Mouse (Mus musculus) mouse embryonic stem cell (cell line): ENCODE measurements around the gene Ehbp1.

Experiments
- in situ Hi-C, 2 experiments: fragments of 300-500 bp; cut with MboI; formaldehyde crosslinking; loops; 1 replicate in 1 of 2; 3 replicates in 1 of 2; pipeline ENCODE4 v1.14.3; 2019 to 2020; ENCODE audit warnings: low sequenced_read_pairs in 2 of 2, low pct_unique_long_range_greater_than_20kb in 1 of 2, mixed read lengths in 1 of 2; ENCODE audit not compliant: unreplicated experiment in 1 of 2

Gene Ehbp1

DNA sequence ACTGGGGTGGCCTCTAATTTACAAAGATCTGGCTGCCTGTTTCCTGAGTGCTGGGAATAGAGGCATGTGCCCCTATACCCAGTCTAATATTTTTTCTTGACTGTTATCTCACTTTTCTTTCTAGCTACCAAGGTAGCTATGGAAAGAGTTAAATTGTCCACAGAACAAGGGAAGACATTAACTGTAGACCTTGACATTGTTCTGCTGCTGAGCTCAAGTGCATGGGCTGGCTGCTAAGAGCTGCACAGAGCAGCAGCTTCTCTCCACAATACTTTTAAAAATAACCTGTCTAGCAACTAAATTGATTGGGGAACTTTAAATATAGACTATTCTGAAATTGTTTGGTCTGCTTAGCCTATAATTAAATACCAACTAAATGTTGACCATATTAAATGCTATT, 52.9 kb downstream of the Ehbp1 start:
- in situ Hi-C loops: no loop called here

DNA sequence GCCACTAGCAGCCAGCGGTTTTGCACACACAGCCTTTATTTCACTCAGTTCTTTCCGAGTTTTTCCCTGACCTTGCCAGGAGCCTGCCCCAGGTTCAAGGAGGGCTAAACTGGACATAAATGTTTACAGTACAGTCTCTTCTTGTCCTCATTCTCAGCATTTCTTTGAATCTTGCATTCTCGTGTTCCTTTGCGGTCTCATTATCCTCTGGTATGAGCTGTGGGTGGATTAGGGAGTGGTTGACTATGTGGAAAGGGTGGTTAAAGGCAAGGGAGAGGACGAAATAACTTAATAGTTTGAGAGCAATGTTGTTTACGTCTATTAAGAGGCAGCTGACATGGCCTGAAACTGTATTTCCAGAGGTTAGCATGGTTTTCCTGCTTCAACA, 54.6 kb downstream of the Ehbp1 start:
- in situ Hi-C loops: no loop called here

DNA sequence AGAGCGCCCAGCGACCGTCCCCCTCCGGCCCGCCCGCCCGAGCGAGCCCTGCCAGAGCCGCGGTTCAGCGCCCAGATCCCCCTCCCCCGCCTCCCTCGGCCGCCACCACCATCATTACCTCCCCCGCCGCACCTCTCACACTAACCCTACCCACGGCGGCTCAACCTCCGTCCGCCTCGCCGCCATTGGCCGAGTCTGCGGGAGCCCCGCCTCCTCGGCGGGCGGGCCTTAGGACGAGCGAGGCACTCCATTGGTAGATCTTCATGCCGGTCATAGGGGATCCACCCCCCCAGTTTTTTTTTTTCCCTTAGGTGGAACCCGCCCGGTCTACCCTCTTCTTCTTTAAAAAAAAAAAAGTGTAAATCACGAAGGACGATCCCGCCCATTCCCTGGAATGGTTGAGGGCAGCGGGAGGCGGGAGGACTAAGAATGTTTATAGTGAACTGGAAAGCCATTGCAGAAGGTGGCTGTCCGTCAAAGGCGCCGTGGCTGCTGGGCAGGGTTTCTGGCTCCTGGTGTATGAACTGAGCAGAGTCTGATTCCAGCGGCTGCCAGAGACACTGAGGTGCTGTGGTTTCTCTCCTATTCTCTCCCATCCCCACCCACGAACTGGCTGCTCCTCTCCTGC, 55.1 kb downstream of the Ehbp1 start:
- in situ Hi-C loops: no loop called here

DNA sequence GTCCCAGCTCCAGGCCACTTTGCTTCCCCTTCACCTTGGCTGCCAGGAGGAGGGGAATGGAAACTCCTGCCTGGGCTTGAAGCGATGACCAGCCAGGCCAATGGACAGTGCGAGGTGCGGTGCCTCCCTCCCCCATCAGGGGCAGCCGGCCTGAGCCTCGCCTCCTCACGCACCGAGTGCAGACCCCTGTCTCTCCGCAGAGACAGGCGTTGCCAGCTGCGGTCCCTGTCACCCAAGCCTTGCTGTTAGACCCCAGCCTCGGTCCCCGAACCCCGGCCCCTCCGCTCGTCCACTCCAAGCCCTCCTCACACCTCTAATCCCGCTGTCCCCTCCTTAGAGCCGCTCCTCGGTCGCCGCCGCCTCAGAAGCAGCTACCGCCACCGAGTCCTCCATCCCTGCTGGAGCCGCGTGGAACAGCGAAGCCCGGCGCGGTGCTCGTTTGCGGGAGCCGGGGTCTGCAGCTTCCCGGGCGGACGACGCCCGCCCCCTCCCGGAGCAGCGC, 55.7 kb downstream of the Ehbp1 start:
- in situ Hi-C loops: no loop called here

DNA sequence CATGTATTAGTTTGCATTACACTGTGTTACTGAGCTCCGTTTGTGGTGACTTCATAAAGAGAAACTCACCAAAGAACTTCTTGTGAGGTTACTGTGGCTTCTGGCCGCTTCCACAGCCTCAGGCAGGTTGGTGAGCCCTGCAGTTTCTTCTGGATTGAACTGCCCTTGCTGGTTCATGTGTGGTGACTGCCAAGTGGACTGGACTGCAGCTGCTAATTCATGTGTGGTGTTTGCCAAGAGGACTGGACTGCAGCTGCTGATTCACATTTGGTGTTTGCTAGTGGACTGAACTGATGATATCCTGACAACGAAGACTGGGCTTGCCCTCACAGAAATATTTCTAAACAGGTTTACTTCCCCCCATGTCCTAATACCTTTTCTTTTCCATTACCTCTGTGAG, 65.4 kb downstream of the Ehbp1 start:
- in situ Hi-C loops: no loop called here

DNA sequence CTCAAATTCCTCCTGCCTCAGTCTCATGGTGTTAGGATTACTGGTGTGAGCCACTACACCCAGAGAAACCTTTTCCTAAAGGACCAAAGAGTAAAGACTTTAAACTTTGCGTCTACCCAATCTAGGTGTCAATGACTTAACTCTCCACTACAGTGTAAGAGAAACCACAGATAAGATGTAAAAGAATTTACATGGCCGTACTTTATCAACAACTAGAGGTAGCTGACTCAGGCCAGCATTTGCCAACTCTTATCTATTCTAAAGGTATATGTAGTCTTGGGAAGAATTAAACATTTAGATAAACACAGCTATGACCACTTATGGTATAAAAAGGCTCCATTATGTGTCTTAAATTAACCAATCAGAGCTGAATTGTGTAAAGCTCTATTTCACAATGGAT, 67.9 kb downstream of the Ehbp1 start:
- in situ Hi-C loops: no loop called here

DNA sequence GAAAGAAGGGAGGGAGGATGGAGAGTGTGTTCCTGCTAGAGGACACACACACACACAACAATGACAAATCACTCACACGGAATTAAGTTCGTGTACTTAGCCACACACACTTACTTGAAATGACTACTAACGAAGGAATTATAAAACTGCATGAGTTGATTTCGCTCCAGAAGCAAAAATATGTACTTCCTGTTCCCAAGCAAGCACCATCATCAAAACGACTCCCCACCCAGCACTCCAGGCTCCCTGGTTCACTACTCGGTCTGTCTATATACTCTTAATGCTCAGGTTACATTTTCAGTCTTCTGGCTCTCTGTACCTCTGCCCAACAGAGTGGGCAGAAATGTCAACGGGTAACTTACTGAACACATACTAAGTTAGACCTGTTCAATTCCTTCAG, 68.7 kb downstream of the Ehbp1 start:
- in situ Hi-C loops: no loop called here

DNA sequence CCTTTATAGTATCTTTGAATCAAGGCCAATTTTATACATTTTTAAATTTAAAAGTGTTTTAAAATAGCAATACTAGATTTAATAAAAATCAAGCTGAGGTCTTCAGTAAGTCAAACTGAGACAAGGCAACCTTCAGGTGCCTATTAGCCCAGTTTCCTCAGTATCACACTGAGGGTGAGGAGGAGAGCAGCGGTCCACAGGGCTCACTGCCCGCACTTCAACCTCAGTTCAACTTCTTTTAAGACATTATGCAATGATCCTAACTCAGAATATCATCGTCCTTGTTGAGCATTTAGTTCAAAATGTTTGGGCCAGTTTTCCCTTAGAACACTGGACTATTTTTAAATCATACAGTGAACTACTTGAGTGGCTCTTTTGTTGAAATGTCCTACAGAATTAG, 70.2 kb downstream of the Ehbp1 start:
- in situ Hi-C loops: no loop called here

DNA sequence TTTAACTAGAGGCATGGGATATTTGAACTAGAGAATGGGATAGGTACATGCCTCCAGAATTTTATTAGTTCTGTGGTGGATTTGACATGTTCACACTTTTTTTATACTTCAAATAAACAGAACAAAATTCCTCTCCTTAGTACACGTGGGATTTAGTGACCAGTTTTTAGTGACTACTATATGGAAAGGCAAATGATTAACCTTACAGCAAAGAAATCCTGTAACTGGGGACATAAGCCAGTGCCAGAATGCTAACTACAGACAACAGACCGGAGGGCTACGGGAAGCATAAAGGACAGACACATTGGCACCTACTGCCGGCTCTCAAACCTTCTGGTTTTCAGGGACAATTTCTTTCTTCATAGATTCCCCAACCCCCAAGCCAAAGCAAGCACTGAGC, 72.4 kb downstream of the Ehbp1 start:
- in situ Hi-C loops: no loop called here

DNA sequence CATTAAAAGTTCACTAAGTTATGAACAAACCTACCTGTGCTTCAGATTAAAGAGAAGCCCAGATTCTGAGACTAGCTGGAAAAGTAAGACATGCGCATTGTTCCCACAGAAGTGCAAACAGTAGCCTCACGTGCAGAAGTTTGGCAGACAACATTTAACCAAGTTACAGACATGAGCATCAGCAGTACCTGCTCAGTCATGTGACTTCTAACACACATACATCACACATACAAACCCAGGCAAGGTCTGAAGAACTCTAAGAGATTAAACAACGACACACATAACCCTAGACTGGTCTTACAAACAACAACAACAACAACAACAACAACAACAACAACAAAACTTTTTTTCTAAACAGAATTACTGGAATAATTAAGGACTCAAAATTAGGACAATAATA, 72.9 kb downstream of the Ehbp1 start:
- in situ Hi-C loops: no loop called here

DNA sequence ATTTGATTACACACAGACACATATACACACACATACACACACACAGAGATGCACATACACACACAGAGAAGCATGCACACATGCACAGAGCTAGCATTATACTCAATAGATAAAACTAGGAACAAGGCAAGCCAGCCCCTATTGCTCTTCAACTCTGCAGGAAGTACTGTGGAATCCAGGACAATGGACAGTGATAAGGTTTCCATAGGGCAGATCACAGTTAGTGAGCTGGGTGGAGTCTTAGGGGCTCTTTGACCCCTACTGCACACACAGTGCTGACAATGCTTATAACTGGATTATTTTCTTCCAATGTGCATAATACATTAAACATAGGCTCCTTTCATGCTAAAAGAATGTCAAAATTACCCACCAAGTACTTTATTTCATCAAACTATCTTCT, 75.1 kb downstream of the Ehbp1 start:
- in situ Hi-C loops: no loop called here

DNA sequence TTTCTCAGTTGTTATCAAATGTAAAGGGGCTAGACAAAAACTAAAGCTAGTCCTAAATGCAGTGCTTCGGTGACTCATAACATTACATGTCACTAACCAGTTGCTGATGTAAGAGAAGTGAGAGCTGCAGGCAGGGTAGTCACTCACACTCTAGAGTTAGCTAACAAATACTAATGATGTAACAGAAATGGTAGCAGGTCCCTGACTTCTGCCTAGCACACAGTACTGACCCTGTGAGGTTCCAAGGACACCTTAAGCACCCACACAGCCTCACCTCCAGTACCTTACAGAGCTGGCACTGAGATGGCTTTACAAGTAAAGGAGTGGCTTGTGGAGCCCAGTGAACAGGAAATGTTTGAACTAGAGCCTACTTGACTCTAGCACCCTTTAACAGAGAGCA, 86.7 kb downstream of the Ehbp1 start:
- in situ Hi-C loops: no loop called here

DNA sequence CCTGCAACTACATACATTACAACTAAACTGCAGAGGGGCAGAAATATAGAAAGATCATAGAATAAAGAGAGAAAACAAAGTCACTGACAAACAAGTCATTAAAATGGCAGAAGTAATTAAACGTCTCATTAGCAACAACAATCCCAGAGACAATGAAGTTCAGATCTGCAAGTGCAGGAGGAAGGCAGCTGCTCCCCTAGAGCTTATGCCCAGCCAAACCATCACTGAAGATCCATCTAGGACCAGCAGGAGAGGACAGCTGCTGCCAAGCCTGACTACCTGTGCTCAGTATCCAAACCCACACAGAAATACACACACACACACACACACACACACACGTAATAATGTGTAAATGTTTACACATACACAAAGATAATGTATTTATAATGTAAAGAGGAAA, 92.7 kb downstream of the Ehbp1 start:
- in situ Hi-C loops: no loop called here

DNA sequence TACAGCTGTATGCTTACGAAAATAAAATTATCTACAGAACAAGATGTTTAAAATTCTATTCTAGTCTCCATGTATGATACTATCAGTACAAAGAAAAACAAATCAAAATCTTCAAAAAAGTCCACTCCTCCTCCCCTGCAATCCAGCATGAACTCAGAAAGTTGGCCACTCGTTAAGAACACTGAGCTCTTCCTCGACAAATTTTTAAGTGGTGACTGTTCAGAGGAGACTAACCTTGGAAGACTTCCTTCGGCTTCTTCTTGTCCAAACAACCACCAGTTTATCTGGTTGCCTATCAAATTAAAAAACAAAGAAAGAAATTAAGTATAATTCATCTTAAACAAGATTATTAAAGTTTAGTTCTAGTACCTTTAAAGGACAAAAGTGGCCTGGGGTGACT, 94.4 kb downstream of the Ehbp1 start:
- in situ Hi-C loops: no loop called here

DNA sequence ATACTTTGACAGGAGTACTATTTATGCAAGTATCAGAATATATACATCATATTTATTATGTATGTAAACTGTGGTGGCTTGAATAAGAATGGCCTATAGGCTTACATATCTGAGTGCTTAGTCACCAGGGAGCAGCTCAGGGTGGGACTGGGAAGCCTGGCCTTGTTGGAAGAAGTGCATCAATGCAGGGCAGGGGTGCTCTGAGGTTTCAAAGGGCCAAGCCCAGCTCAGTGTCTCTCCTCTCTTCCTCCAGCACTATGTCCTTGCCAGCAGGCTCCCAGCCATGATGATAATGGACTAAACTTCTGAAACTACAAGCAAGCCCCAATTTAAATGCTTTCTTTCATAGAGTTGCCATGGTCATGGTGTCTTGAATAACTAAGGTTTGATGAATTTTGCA, 95.0 kb downstream of the Ehbp1 start:
- in situ Hi-C loops: no loop called here

DNA sequence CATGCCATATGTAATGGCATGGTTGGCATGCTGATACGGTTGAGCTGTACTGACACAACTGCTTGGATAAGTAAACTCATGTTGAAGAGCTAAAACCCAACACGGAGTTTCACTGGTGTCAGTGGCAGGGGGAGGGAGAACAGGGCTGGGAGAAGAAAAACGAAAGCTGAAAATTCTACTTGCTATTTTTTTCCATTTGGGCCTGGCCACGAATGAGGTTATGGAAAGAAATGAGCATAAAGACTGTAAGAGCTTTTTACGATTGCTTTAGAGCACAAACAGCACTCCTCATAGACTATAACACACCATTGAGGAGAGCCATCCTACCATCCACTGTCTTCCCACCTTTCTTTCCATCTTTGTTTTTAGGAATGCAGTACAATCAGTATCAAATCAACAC, 106.5 kb downstream of the Ehbp1 start:
- in situ Hi-C loops: no loop called here

DNA sequence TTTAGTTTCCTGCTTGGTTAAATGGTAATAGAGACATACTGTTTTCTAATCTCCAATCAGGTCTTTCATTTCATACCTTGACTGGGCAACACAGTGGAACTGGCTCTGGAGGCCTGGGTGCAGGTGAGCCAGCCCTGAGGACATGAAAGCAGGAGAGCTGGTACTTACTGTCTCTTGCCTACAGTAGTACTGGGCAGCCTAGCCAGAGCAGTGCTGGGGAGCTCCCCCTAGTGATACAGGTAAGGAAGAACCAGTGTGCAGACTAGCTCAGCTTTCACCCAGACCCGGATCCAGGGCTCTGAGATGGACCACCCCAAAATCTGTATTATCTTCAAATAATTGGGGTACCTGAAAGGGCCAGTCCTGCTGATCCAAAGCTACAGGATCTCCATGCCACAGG, 107.4 kb downstream of the Ehbp1 start:
- in situ Hi-C loops: no loop called here

DNA sequence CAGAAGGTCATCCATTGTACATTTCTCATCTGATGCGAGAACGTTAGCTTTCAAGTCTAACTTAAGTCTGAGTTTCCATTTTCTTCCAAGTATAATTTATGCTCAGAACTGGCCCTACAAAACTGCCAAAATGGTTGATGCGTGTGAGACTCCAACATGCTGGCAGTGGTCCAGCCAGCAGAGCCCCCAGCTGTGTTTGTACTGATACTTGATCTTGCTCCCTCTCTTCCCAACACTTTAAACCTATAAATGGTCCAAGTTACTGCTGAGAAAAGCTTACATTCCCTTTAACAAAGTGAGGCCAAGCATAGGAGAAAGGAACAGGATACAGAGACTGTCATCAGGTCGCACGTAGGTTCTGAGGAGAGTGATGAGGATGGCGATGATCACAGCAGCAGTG, 111.2 kb downstream of the Ehbp1 start:
- in situ Hi-C loops: no loop called here

DNA sequence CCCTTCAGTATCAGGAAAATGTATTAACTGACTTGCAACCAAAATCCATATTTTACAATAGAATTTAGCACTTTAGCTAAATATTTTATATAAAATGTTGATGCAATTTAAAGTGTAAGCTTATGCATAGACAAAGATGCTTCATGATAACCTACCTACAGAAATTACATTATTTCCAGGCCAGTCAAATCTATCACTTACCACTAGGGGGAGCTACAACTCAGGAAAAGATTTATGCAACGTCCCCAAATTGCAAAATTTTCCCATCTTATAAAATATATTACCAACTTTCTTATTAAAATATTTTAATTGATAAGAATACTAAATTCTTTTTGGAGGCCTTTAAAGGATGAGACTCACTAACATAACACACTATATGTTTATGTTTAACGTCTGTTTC, 116.5 kb downstream of the Ehbp1 start:
- in situ Hi-C loops: no loop called here

DNA sequence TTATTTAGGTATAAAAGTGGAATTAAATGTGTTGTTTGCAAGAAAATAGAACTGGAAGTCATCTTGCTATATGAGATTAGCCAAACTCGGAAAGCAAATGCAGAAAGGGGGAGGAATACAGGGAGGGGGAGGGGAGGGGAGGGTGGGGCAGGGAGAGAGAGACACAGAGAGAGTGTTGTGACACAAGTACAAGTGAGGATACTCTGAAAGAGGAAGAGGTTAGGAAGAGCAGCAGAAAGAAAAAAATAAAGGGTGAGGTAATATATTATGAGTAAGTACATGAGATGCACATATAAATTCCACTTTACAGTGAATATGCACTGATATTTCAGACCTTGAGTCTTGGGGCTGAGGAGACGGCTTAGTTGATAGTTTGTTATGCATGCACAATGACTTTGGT, 123.9 kb downstream of the Ehbp1 start:
- in situ Hi-C loops: no loop called here

DNA sequence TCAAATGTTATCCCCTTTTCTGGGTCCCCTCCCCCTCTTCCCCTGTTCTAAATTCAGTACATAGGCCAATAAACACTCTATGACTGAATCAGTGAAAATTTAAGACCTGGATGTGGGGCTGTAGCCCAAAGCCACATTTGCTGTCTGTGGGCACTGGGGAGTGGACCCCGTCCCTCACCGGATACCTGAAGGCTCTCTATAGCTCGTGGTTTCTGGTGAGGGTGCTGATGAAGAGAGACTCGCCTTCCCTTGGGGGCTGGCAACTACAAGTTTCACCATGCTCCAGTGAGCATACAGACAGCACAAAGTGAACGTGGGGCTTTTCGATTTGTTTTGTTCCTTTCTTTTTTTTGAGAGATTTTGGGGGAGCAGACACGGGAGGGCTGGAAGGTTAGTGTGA, 125.2 kb downstream of the Ehbp1 start:
- in situ Hi-C loops: no loop called here
